Mouse (Mus musculus): Measurements from ENCODE around the gene Ppt1. TPM values are rescaled to one million over a fixed set of nuclear protein-coding genes. Genes with fewer than 3 reads are reported as not detected.

The Ppt1 gene
- total and polyA plus RNA-seq, 2 experiments: 15.3 to 16.6 TPM

DNA sequence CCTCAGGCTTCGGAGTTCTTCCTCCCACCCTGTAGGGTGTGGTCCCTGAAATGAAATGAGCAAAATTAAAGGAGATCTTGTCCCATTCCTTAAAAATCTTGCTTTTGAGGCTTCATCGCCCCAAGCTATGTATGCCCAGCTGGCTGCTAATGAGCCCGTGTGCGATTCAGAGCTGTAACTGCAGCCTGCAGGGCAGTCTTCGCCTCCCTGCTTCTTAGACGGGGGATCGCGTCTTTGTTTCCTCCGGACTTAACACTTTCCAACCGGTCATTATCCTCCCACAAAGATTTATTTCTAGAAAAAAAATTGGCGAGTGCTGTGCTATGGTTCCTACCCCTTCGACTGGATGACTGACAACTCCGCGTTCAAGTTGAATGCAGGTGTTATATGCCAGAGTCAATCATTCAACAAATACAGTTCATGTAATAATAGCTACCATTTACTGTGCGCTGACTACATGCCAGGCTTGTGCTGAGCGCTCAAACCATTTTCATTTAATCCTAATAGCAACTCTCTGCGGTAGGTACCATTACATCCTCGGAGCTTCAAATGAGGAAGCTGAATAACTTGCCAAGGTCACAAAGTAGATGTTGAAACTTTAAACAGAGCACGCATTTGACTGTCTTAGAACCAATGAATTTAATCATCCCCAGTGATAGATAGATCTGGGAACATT lies 50.7 kb downstream of the Ppt1 start:
- H3K4me1 ChIP-seq (ENCODE audit: control insufficient read depth, insufficient read depth, low read length): peaks cover 16% of the 10 kb centered on the region
- 4% methylated on average over 19 of the region's 19 CpGs for whole genome bisulfite sequencing

DNA sequence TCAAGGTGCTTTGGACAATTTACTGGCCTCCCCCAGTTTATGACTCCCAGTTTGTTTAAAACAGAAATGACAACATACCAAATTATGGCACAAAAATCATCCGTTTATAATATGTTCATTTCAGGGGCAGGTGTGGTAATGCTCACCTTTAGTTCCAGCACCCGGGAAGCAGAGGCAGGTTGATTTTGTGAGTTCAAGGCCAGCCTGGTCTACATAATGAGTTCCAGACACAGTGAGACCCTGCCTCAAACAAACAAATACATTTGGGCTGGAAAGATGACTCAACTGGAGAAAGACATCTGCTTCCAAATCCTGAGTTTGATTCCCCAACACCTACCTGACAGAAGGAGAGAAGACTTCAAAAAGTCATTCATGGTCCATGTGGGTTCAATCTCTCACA lies 51.3 kb downstream of the Ppt1 start:
- H3K79me2 ChIP-seq (ENCODE audit: control insufficient read depth, insufficient read depth, low read length): peaks cover 6% of the 10 kb centered on the region; the same call in 1 of the 2 replicates
- TF ChIP-seq POLR2A (IDR thresholded peaks at IDR 0.05; ENCODE audit: extremely low read depth, insufficient read depth, low read length): no peak
- TF ChIP-seq CTCF (IDR thresholded peaks at IDR 0.05; ENCODE audit: low read depth, low read length): no peak
- H3K9ac ChIP-seq (ENCODE audit: low read depth, low read length): no peak overlapping the region
- 78% methylated on average over 2 of the region's 2 CpGs for WGBS
- no peak for DNase-seq (ENCODE audit: extremely low read depth, low read depth, low spot score)
- no peaks in the 10 kb centered on the region for H3K27me3 ChIP-seq (ENCODE audit: control insufficient read depth, insufficient read depth, low read length)
- no peak overlapping the region for H3K4me3 ChIP-seq (ENCODE audit: insufficient read depth, low read depth, low read length)
- H3K4me1 ChIP-seq (ENCODE audit: control insufficient read depth, insufficient read depth, low read length): peaks cover 13% of the 10 kb centered on the region
- no peaks in the 10 kb centered on the region for H3K36me3 ChIP-seq (ENCODE audit: control insufficient read depth, insufficient read depth, low read length)
- no peak overlapping the region for H3K27ac ChIP-seq (replicated peaks; ENCODE audit: insufficient read depth, low read depth, low read length)

More for the DNA sequence above, 50.7 kb downstream of the Ppt1 start:
- DNase-seq (ENCODE audit: extremely low read depth, low read depth, low spot score): peak; percentile 26
- Histone ChIP-seq H3K4me3 (ENCODE audit: insufficient read depth, low read depth, low read length) (peak overlapping the region; percentile 69), H3K79me2 (ENCODE audit: control insufficient read depth, insufficient read depth, low read length) (peaks cover 6% of the 10 kb centered on the region; the same call in 1 of the 2 replicates), H3K36me3 (ENCODE audit: control insufficient read depth, insufficient read depth, low read length) (no peaks in the 10 kb centered on the region), H3K27me3 (ENCODE audit: control insufficient read depth, insufficient read depth, low read length) (no peaks in the 10 kb centered on the region), H3K9ac (ENCODE audit: low read depth, low read length) (peak overlapping the region; percentile 82), H3K27ac (replicated peaks; ENCODE audit: insufficient read depth, low read depth, low read length) (peak overlapping the region; percentile 94)
- TF ChIP-seq CTCF (IDR thresholded peaks at IDR 0.05; ENCODE audit: low read depth, low read length) (no peak), POLR2A (IDR thresholded peaks at IDR 0.05; ENCODE audit: extremely low read depth, insufficient read depth, low read length) (no peak)

DNA sequence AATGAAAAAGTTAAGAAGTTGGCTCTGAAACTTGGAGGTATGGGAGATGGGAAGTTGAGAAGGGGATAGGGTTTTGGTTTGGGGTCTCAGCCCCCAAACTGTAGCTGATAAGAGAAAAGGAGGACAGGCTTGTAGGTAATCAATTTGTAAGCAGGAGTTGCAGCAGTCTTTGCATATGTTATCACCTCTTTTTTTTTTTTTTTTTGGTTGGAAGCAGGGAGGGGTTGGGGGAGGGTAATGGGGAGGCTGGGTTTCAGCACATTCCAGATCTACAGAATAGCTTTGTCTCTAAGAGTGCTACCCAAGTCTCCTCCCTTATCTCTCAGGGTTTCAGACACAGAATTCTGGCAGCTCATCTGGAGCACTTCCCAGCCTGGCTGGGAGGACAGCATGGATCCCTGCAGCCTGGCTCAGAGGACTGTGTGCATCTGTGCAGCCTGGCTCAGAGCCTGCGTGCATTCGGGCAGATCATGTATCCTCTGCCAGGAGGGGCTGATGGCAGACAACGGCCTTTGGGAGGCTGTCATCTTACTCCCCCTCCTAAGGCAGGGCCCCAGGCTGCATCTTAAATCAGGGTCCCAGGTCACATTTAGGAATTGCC lies 54.9 kb downstream of the Ppt1 start:
- Histone ChIP-seq H3K4me1 (ENCODE audit: control insufficient read depth, insufficient read depth, low read length) (0 out of 2 replicates have a peak, but pooled peaks cover 4% of the 10 kb centered on the region), H3K79me2 (ENCODE audit: control insufficient read depth, insufficient read depth, low read length) (no peaks in the 10 kb centered on the region), H3K9ac (ENCODE audit: low read depth, low read length) (no peak overlapping the region), H3K36me3 (ENCODE audit: control insufficient read depth, insufficient read depth, low read length) (no peaks in the 10 kb centered on the region), H3K27ac (replicated peaks; ENCODE audit: insufficient read depth, low read depth, low read length) (no peak overlapping the region), H3K4me3 (ENCODE audit: insufficient read depth, low read depth, low read length) (no peak overlapping the region), H3K27me3 (ENCODE audit: control insufficient read depth, insufficient read depth, low read length) (no peaks in the 10 kb centered on the region)
- no peak for TF ChIP-seq CTCF (IDR thresholded peaks at IDR 0.05; ENCODE audit: low read depth, low read length)
- TF ChIP-seq POLR2A (IDR thresholded peaks at IDR 0.05; ENCODE audit: extremely low read depth, insufficient read depth, low read length): no peak
- DNase-seq (ENCODE audit: extremely low read depth, low read depth, low spot score): peak; percentile 29
- 29% methylated on average over 3 of the region's 3 CpGs for WGBS

DNA sequence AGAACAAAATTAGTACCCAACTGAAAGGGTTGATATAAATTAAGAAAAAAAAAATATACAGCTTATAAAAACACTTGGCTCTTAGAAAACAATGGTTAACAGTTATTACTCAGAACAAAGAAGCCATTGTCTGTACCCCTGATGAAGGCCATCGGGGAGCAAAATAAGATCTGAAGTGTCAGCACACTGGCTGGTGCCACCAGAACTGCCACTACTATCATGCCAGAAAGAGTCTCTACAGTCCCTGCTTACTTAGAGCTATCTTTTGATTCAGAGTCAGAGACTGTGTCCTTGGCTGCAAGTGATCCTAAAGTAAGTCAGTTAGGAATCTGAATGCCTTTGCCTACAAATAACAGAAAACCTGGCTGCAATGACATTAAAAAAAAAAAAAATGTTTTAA lies 55.6 kb downstream of the Ppt1 start:
- no peaks in the 10 kb centered on the region for H3K27me3 ChIP-seq (ENCODE audit: control insufficient read depth, insufficient read depth, low read length)
- WGBS: 41% methylated on average over 1 of the region's 1 CpGs
- H3K4me1 ChIP-seq (ENCODE audit: control insufficient read depth, insufficient read depth, low read length): 0 out of 2 replicates have a peak, but pooled peaks cover 3% of the 10 kb centered on the region
- TF ChIP-seq POLR2A (IDR thresholded peaks at IDR 0.05; ENCODE audit: extremely low read depth, insufficient read depth, low read length) (no peak), CTCF (IDR thresholded peaks at IDR 0.05; ENCODE audit: low read depth, low read length) (no peak)
- no peak overlapping the region for H3K9ac ChIP-seq (ENCODE audit: low read depth, low read length)
- no peaks in the 10 kb centered on the region for H3K36me3 ChIP-seq (ENCODE audit: control insufficient read depth, insufficient read depth, low read length)
- no peak overlapping the region for H3K4me3 ChIP-seq (ENCODE audit: insufficient read depth, low read depth, low read length)
- no peak overlapping the region for H3K27ac ChIP-seq (replicated peaks; ENCODE audit: insufficient read depth, low read depth, low read length)
- no peak for DNase-seq (ENCODE audit: extremely low read depth, low read depth, low spot score)
- no peaks in the 10 kb centered on the region for H3K79me2 ChIP-seq (ENCODE audit: control insufficient read depth, insufficient read depth, low read length)

DNA sequence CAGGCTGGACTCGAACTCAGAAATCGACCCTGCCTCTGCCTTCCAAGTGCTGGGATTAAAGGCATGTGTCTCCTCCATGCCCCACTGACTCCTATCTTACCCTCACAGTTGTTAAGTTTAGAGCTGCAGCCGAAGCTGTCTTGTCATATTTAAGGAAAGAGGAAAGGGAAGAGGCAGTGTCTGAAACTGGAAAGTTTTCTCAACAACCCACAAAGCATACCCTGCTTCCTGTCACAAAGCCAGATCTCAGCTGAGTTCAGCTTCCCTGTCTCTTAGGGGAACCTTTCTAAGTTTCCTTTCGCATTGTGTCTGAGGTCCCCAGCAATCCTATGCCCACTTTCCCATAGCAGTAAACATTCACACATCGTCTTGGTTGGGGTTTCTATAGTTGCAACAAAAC lies 56.1 kb downstream of the Ppt1 start:
- Histone ChIP-seq H3K9ac (ENCODE audit: low read depth, low read length) (no peak overlapping the region), H3K36me3 (ENCODE audit: control insufficient read depth, insufficient read depth, low read length) (no peaks in the 10 kb centered on the region), H3K79me2 (ENCODE audit: control insufficient read depth, insufficient read depth, low read length) (no peaks in the 10 kb centered on the region), H3K4me1 (ENCODE audit: control insufficient read depth, insufficient read depth, low read length) (no peaks in the 10 kb centered on the region), H3K27ac (replicated peaks; ENCODE audit: insufficient read depth, low read depth, low read length) (0 out of 2 replicates have a peak overlapping the region, but pooled peaks have one; percentile 12), H3K27me3 (ENCODE audit: control insufficient read depth, insufficient read depth, low read length) (no peaks in the 10 kb centered on the region), H3K4me3 (ENCODE audit: insufficient read depth, low read depth, low read length) (no peak overlapping the region)
- no peak for TF ChIP-seq CTCF (IDR thresholded peaks at IDR 0.05; ENCODE audit: low read depth, low read length)
- DNase-seq (ENCODE audit: extremely low read depth, low read depth, low spot score): peak; percentile 45
- 68% methylated on average over 5 of the region's 5 CpGs for WGBS

DNA sequence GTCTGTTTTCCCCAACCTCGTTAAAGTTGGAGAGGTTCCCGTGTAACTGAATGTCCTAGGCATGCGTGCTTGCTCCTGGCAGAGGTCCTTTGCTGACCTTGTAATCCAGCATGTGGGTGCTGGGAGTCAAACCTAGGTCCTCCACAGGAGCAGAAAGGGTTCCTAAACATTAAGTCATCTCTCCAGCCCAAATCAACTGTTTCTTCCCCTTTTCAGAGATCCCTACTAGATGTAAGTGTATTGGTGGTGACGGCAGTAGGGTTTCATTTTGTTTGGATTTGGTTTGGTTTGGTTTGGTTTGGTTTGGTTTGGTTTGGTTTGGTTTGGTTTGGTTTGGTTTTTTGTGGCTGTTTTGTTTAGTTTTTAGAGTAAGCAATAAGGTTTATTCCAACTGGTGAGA lies 61.7 kb downstream of the Ppt1 start:
- H3K27ac ChIP-seq (replicated peaks; ENCODE audit: insufficient read depth, low read depth, low read length): no peak overlapping the region
- WGBS: 67% methylated on average over 4 of the region's 4 CpGs
- H3K79me2 ChIP-seq (ENCODE audit: control insufficient read depth, insufficient read depth, low read length): no peaks in the 10 kb centered on the region
- no peaks in the 10 kb centered on the region for H3K4me1 ChIP-seq (ENCODE audit: control insufficient read depth, insufficient read depth, low read length)
- no peak overlapping the region for H3K4me3 ChIP-seq (ENCODE audit: insufficient read depth, low read depth, low read length)
- H3K27me3 ChIP-seq (ENCODE audit: control insufficient read depth, insufficient read depth, low read length): no peaks in the 10 kb centered on the region
- TF ChIP-seq POLR2A (IDR thresholded peaks at IDR 0.05; ENCODE audit: extremely low read depth, insufficient read depth, low read length): no peak
- TF ChIP-seq CTCF (IDR thresholded peaks at IDR 0.05; ENCODE audit: low read depth, low read length): no peak
- H3K36me3 ChIP-seq (ENCODE audit: control insufficient read depth, insufficient read depth, low read length): no peaks in the 10 kb centered on the region
- H3K9ac ChIP-seq (ENCODE audit: low read depth, low read length): no peak overlapping the region
- DNase-seq (ENCODE audit: extremely low read depth, low read depth, low spot score): no peak

Measured in liver, adult 2 months (tissue).